Mouse (Mus musculus) MEL (cell line): ENCODE results near the gene Tfap4. TPM values are rescaled to one million over a fixed set of nuclear protein-coding genes. Genes with fewer than 3 reads are reported as not detected.

Experiments
- DNase-seq: peaks from one replicate; pipeline ENCODE4 v3.0.0; 2011; ENCODE audit warnings: low read depth, low spot score
- H3K27ac ChIP-seq: 2 replicates; pipeline ENCODE4 v1.5.1; 2012; ENCODE audit warnings: low read depth, mild to moderate bottlenecking, control low read depth, low read length, moderate library complexity; ENCODE audit not compliant: control insufficient read depth
- H3K27me3 ChIP-seq, 2 experiments: fragments of 150-350 bp in 1 of 2; sonication (generic) in 1 of 2; 2 replicates each; pipeline ENCODE4 v1.6.1; 2012; ENCODE audit warnings: low read length in 2 of 2, mild to moderate bottlenecking in 2 of 2, improper control_type of control experiment in 1 of 2, moderate library complexity in 1 of 2; ENCODE audit not compliant: insufficient read depth in 2 of 2, control insufficient read depth in 1 of 2
- H3K36me3 ChIP-seq, 2 experiments: 2 replicates each; pipeline ENCODE4 v1.6.1; 2012 to 2014; ENCODE audit warnings: low read length in 2 of 2, improper control_type of control experiment in 1 of 2, inconsistent platforms in 1 of 2, mild to moderate bottlenecking in 1 of 2; ENCODE audit not compliant: insufficient read depth in 2 of 2, control insufficient read depth in 1 of 2
- H3K4me1 ChIP-seq, 2 experiments: fragments of 150-350 bp in 1 of 2; sonication (generic) in 1 of 2; 2 replicates each; pipeline ENCODE4 v1.6.1; 2012; ENCODE audit warnings: low read length in 2 of 2, improper control_type of control experiment in 1 of 2, mild to moderate bottlenecking in 1 of 2; ENCODE audit not compliant: insufficient read depth in 2 of 2, control insufficient read depth in 1 of 2
- H3K4me3 ChIP-seq, 2 experiments: fragments of 150-350 bp in 1 of 2; sonication (generic) in 1 of 2; 2 replicates each; pipeline ENCODE4 v1.5.1; 2012; ENCODE audit warnings: low read depth in 2 of 2, low read length in 2 of 2, mild to moderate bottlenecking in 2 of 2, moderate library complexity in 2 of 2, control low read depth in 1 of 2, improper control_type of control experiment in 1 of 2; ENCODE audit not compliant: control insufficient read depth in 1 of 2, insufficient read depth in 1 of 2
- H3K79me2 ChIP-seq: 2 replicates; pipeline ENCODE4 v1.6.1; 2012; ENCODE audit warnings: mild to moderate bottlenecking, low read length, moderate library complexity; ENCODE audit not compliant: control insufficient read depth, poor library complexity, insufficient read depth
- H3K9ac ChIP-seq: 2 replicates; pipeline ENCODE4 v1.6.1; 2012; ENCODE audit warnings: low read depth, mild to moderate bottlenecking, control low read depth, low read length, moderate library complexity; ENCODE audit not compliant: control insufficient read depth, poor library complexity, severe bottlenecking
- H3K9me3 ChIP-seq: fragments of 150-350 bp; sonication (generic); replicated peaks from 2 replicates; pipeline ENCODE4 v1.6.1; 2012; ENCODE audit warnings: mild to moderate bottlenecking, low read length, improper control_type of control experiment, moderate library complexity; ENCODE audit not compliant: insufficient read depth
- BHLHE40 ChIP-seq: IDR thresholded peaks from 2 replicates; pipeline ENCODE4 v1.6.1; 2012; ENCODE audit warnings: low read depth, mild to moderate bottlenecking, inconsistent platforms, low read length, improper control_type of control experiment, borderline replicate concordance
- CHD1 ChIP-seq: IDR thresholded peaks from 2 replicates; pipeline ENCODE4 v1.6.1; 2012; ENCODE audit warnings: low read depth, mild to moderate bottlenecking, inconsistent platforms, low read length, improper control_type of control experiment
- CHD2 ChIP-seq: IDR thresholded peaks from 2 replicates; pipeline ENCODE4 v1.6.1; 2011; ENCODE audit warnings: low read length, improper control_type of control experiment
- CTCF ChIP-seq, 3 experiments: IDR thresholded peaks in 2 of 3; conservative IDR thresholded peaks in 1 of 3; 2 replicates each; pipeline ENCODE4 v1.5.1; 2011 to 2012; ENCODE audit warnings: low read length in 3 of 3, low read depth in 2 of 3, mild to moderate bottlenecking in 2 of 3, improper control_type of control experiment in 1 of 3, inconsistent platforms in 1 of 3, mixed read lengths in 1 of 3, moderate library complexity in 1 of 3; ENCODE audit not compliant: control insufficient read depth in 1 of 3, insufficient read depth in 1 of 3, poor library complexity in 1 of 3, severe bottlenecking in 1 of 3
- ELF1 ChIP-seq: IDR thresholded peaks from 2 replicates; pipeline ENCODE4 v1.6.1; 2014; ENCODE audit warnings: low read depth, mild to moderate bottlenecking, inconsistent platforms, low read length, improper control_type of control experiment, moderate library complexity
- EP300 ChIP-seq, 2 experiments: IDR thresholded peaks; 2 replicates each; pipeline ENCODE4 v1.6.1; 2011; ENCODE audit warnings: improper control_type of control experiment in 2 of 2, low read length in 2 of 2, low read depth in 1 of 2, mild to moderate bottlenecking in 1 of 2
- ETS1 ChIP-seq: IDR thresholded peaks from 2 replicates; pipeline ENCODE4 v1.6.1; 2012; ENCODE audit warnings: low read depth, mild to moderate bottlenecking, inconsistent platforms, low read length, improper control_type of control experiment, moderate library complexity
- GATA1 ChIP-seq: IDR thresholded peaks from 2 replicates; pipeline ENCODE4 v1.6.1; 2011; ENCODE audit warnings: low read depth, low read length, improper control_type of control experiment
- HCFC1 ChIP-seq: IDR thresholded peaks from 2 replicates; pipeline ENCODE4 v1.6.1; 2012; ENCODE audit warnings: low read depth, mild to moderate bottlenecking, inconsistent platforms, low read length, improper control_type of control experiment, moderate library complexity
- KAT2A ChIP-seq: conservative IDR thresholded peaks from 2 replicates; pipeline ENCODE4 v1.6.1; 2012; ENCODE audit warnings: low read depth, low read length, improper control_type of control experiment, inconsistent platforms
- MAZ ChIP-seq: IDR thresholded peaks from 2 replicates; pipeline ENCODE4 v1.6.1; 2012; ENCODE audit warnings: low read depth, mild to moderate bottlenecking, inconsistent platforms, low read length, improper control_type of control experiment
- MEF2A ChIP-seq: IDR thresholded peaks from 2 replicates; pipeline ENCODE4 v1.6.1; 2014; ENCODE audit warnings: low read depth, mild to moderate bottlenecking, inconsistent platforms, low read length, improper control_type of control experiment; ENCODE audit not compliant: poor library complexity, insufficient replicate concordance, severe bottlenecking; ENCODE audit errors: extremely low read depth
- MYC ChIP-seq: IDR thresholded peaks from 2 replicates; pipeline ENCODE4 v1.6.1; 2011; ENCODE audit warnings: low read depth, mild to moderate bottlenecking, low read length, improper control_type of control experiment, moderate library complexity
- POLR2AphosphoS2 ChIP-seq: IDR thresholded peaks from 2 replicates; pipeline ENCODE4 v1.6.1; 2011; ENCODE audit warnings: low read length, improper control_type of control experiment
- POLR2AphosphoS5 ChIP-seq: IDR thresholded peaks from 2 replicates; pipeline ENCODE4 v1.6.1; 2012; ENCODE audit warnings: low read depth, borderline replicate concordance, mild to moderate bottlenecking, inconsistent platforms, low read length, moderate library complexity, mixed read lengths
- RAD21 ChIP-seq: IDR thresholded peaks from 2 replicates; pipeline ENCODE4 v1.6.1; 2011; ENCODE audit warnings: mild to moderate bottlenecking, low read depth, low read length, improper control_type of control experiment
- SMC3 ChIP-seq: IDR thresholded peaks from 2 replicates; pipeline ENCODE4 v1.6.1; 2011; ENCODE audit warnings: low read depth, low read length, improper control_type of control experiment
- TAL1 ChIP-seq: IDR thresholded peaks from 2 replicates; pipeline ENCODE4 v1.6.1; 2012; ENCODE audit warnings: mild to moderate bottlenecking, inconsistent platforms, low read length, moderate library complexity, mixed read lengths
- TCF12 ChIP-seq: IDR thresholded peaks from 2 replicates; pipeline ENCODE4 v1.6.1; 2014; ENCODE audit warnings: low read depth, mild to moderate bottlenecking, inconsistent platforms, low read length, improper control_type of control experiment, moderate library complexity
- UBTF ChIP-seq: IDR thresholded peaks from 2 replicates; pipeline ENCODE4 v1.6.1; 2012; ENCODE audit warnings: low read depth, mild to moderate bottlenecking, inconsistent platforms, low read length, improper control_type of control experiment, moderate library complexity, borderline replicate concordance; ENCODE audit not compliant: insufficient read depth
- USF1 ChIP-seq: IDR thresholded peaks from 2 replicates; pipeline ENCODE4 v1.6.1; 2014; ENCODE audit warnings: low read depth, mild to moderate bottlenecking, inconsistent platforms, low read length, improper control_type of control experiment, moderate library complexity
- USF2 ChIP-seq, 2 experiments: IDR thresholded peaks; 2 replicates each; pipeline ENCODE4 v1.6.1; 2011 to 2012; ENCODE audit warnings: improper control_type of control experiment in 2 of 2, low read length in 2 of 2, borderline replicate concordance in 1 of 2, inconsistent platforms in 1 of 2, low read depth in 1 of 2, mild to moderate bottlenecking in 1 of 2; ENCODE audit not compliant: insufficient read depth in 1 of 2
- ZKSCAN1 ChIP-seq: IDR thresholded peaks from 2 replicates; pipeline ENCODE4 v1.6.1; 2012; ENCODE audit warnings: low read depth, mild to moderate bottlenecking, inconsistent platforms, low read length, improper control_type of control experiment, moderate library complexity
- ZNF384 ChIP-seq: IDR thresholded peaks from 2 replicates; pipeline ENCODE4 v1.6.1; 2012; ENCODE audit warnings: low read depth, mild to moderate bottlenecking, inconsistent platforms, low read length, improper control_type of control experiment
- polyA plus RNA-seq, 2 experiments: library from polyadenylated mRNA; stranded (reverse) in 1 of 2; unstranded in 1 of 2; fragments of >175 nt in 1 of 2; fragments of >200 nt in 1 of 2; gene quantifications; 2 replicates each; pipeline versions ENCODE4 v1.2.1 to v1.2.4; 2012; ENCODE audit warnings: low replicate concordance in 2 of 2, low read depth in 1 of 2; ENCODE audit not compliant: insufficient read length in 2 of 2, insufficient read depth in 1 of 2, missing spikeins in 1 of 2
- total RNA-seq: library from RNA; depleted of rRNA; stranded (reverse); fragments of 300-350 nt; gene quantifications from 2 replicates; pipeline ENCODE4 v1.2.3, GENCODE M21; 2012

Tfap4 gene
- total and polyA plus RNA-seq, 3 experiments, result 26.2 to 217 (median 40.3) TPM

GRCm38 (mm10) chr16:4506181-4506580 lies 53.5 kb downstream of the Tfap4 start:
- no peak overlapping the region for H3K27ac ChIP-seq
- no peak overlapping the region for H3K4me3 ChIP-seq
- no peaks in the 10 kb centered on the region for H3K36me3 ChIP-seq

GRCm38 (mm10) chr16:4503495-4503894 lies 56.2 kb downstream of the Tfap4 start:
- no peak overlapping the region for H3K9ac ChIP-seq
- no peak for DNase-seq
- H3K9me3 ChIP-seq, result no peaks in the 10 kb centered on the region
- H3K4me3 ChIP-seq, result no peak overlapping the region
- no peaks in the 10 kb centered on the region for H3K36me3 ChIP-seq
- H3K27me3 ChIP-seq, result no peaks in the 10 kb centered on the region
- no peaks in the 10 kb centered on the region for H3K4me1 ChIP-seq
- no peak for TF ChIP-seq CHD2
- no peak for TF ChIP-seq SMC3
- TF ChIP-seq BHLHE40, result no peak
- TF ChIP-seq GATA1, result no peak
- TF ChIP-seq USF2 (IDR thresholded peaks at IDR 0.05; ENCODE audit: borderline replicate concordance in 1 of 2, insufficient read depth in 1 of 2, low read depth in 1 of 2, low read length in 2 of 2), result no peak
- no peak for TF ChIP-seq KAT2A
- no peak for TF ChIP-seq POLR2AphosphoS5
- TF ChIP-seq POLR2AphosphoS2, result no peak
- TF ChIP-seq USF1, result no peak
- TF ChIP-seq RAD21, result no peak
- TF ChIP-seq UBTF, result no peak
- TF ChIP-seq CTCF (IDR thresholded peaks at IDR 0.05 in 2 of 3, conservative IDR thresholded peaks at IDR 0.05 in 1 of 3; ENCODE audit: control insufficient read depth in 1 of 3, insufficient read depth in 1 of 3, low read depth in 2 of 3, low read length in 3 of 3, poor library complexity in 1 of 3, severe bottlenecking in 1 of 3), result no peak
- no peak for TF ChIP-seq ETS1
- no peak for TF ChIP-seq MYC
- TF ChIP-seq MAZ, result no peak
- no peak for TF ChIP-seq CHD1
- no peak for TF ChIP-seq ELF1
- no peak for TF ChIP-seq TAL1
- no peaks in the 10 kb centered on the region for H3K79me2 ChIP-seq
- no peak overlapping the region for H3K27ac ChIP-seq

More at GRCm38 (mm10) chr16:4506181-4506580, 53.5 kb downstream of the Tfap4 start:
- no peaks in the 10 kb centered on the region for H3K79me2 ChIP-seq
- H3K4me1 ChIP-seq, result no peaks in the 10 kb centered on the region
- H3K9me3 ChIP-seq, result no peaks in the 10 kb centered on the region
- no peak for DNase-seq
- no peaks in the 10 kb centered on the region for H3K27me3 ChIP-seq
- TF ChIP-seq SMC3 (no peak), ZNF384 (no peak), EP300 (IDR thresholded peaks at IDR 0.05; ENCODE audit: low read depth in 1 of 2, low read length in 2 of 2) (no peak), MEF2A (no peak), CHD2 (no peak), USF2 (IDR thresholded peaks at IDR 0.05; ENCODE audit: borderline replicate concordance in 1 of 2, insufficient read depth in 1 of 2, low read depth in 1 of 2, low read length in 2 of 2) (no peak), ELF1 (no peak), MAZ (no peak), ZKSCAN1 (no peak), TCF12 (no peak), POLR2AphosphoS2 (no peak), ETS1 (no peak), HCFC1 (no peak)
- H3K9ac ChIP-seq, result no peak overlapping the region
